Mouse (Mus musculus) kidney, adult 2 months (tissue): Measurements from ENCODE around the gene Gm4559. TPM values are rescaled to one million over a fixed set of nuclear protein-coding genes. Genes with fewer than 3 reads are reported as not detected.
"Not testable (repeated sequence)": the region's sequence is repeated elsewhere in the genome, so short reads cannot be mapped to it uniquely, and the experiment has no call there.

Experiments used
- DNase-seq: peaks from one replicate; pipeline ENCODE4 v3.0.0; 2021
- H3K27ac ChIP-seq: fragments of 200-500 bp; 2 replicates; pipeline ENCODE4 v1.5.1; 2012; ENCODE audit warnings: low read depth, low read length, control low read depth, inconsistent platforms; ENCODE audit not compliant: insufficient read depth
- H3K27me3 ChIP-seq: fragments of 200-500 bp; replicated peaks from 2 replicates; pipeline ENCODE4 v1.6.1; 2012; ENCODE audit warnings: mild to moderate bottlenecking, moderate library complexity, low read length, inconsistent platforms; ENCODE audit not compliant: control insufficient read depth, insufficient read depth
- H3K36me3 ChIP-seq: fragments of 200-500 bp; 2 replicates; pipeline ENCODE4 v1.6.1; 2012; ENCODE audit warnings: mild to moderate bottlenecking, moderate library complexity, low read length, inconsistent platforms; ENCODE audit not compliant: control insufficient read depth, insufficient read depth
- H3K4me1 ChIP-seq: fragments of 200-500 bp; 2 replicates; pipeline ENCODE4 v1.6.1; 2011; ENCODE audit warnings: low read length; ENCODE audit not compliant: control insufficient read depth, insufficient read depth
- H3K4me3 ChIP-seq: fragments of 200-500 bp; 2 replicates; pipeline ENCODE4 v1.5.1; 2011; ENCODE audit warnings: mild to moderate bottlenecking, low read depth, low read length, control low read depth; ENCODE audit not compliant: insufficient read depth
- CTCF ChIP-seq: fragments of 200-500 bp; conservative IDR thresholded peaks from 2 replicates; pipeline ENCODE4 v1.5.1; 2011; ENCODE audit warnings: low read depth, mild to moderate bottlenecking, control low read depth, low read length, moderate library complexity, mixed read lengths; ENCODE audit not compliant: insufficient read depth, insufficient read length
- POLR2A ChIP-seq: fragments of 200-500 bp; IDR thresholded peaks from one replicate; pipeline ENCODE4 v1.6.1; 2011; ENCODE audit warnings: low read depth, low read length, control low read depth
- WGBS: fragments of 180-500 bp; shearing (Covaris S2); methylation state at CpG from one replicate; pipeline ENCODE4 v1.1.7; 2018; 5-methylcytosine and 5-hydroxymethylcytosine counted together
- polyA plus RNA-seq: library from polyadenylated mRNA; depleted of rRNA; stranded (reverse); fragments of >200 nt; gene quantifications from 2 replicates; pipeline ENCODE4 v1.2.3, GENCODE M21; 2012

The Gm4559 gene
- polyA plus RNA-seq, 1 experiment, result not detected

GRCm38 (mm10) chr7:142316558-142316957 lies 42.4 kb upstream of the Gm4559 start:
- peak; percentile 34 for DNase-seq
- 41% methylated on average over 6 of the region's 6 CpGs for WGBS

GRCm38 (mm10) chr7:142314600-142315285 lies 40.6 kb upstream of the Gm4559 start:
- Histone ChIP-seq H3K36me3 (no peaks in the 10 kb centered on the region), H3K4me1 (no peaks in the 10 kb centered on the region), H3K27me3 (no peaks in the 10 kb centered on the region), H3K27ac (no peak overlapping the region), H3K4me3 (no peak overlapping the region)
- 62% methylated on average over 5 of the region's 5 CpGs for WGBS
- no peak for TF ChIP-seq POLR2A
- no peak for TF ChIP-seq CTCF
- no peak for DNase-seq

More at GRCm38 (mm10) chr7:142316558-142316957, 42.4 kb upstream of the Gm4559 start:
- Histone ChIP-seq H3K27ac (no peak overlapping the region), H3K36me3 (no peaks in the 10 kb centered on the region), H3K27me3 (no peaks in the 10 kb centered on the region), H3K4me1 (no peaks in the 10 kb centered on the region), H3K4me3 (no peak overlapping the region)
- TF ChIP-seq POLR2A, result no peak
- TF ChIP-seq CTCF, result peak; percentile 57

- 71% methylated on average over 1 of the region's 1 CpGs for WGBS
- not testable (repeated sequence) for H3K4me3 ChIP-seq, H3K27me3 ChIP-seq, DNase-seq, H3K4me1 ChIP-seq, H3K36me3 ChIP-seq, H3K27ac ChIP-seq
Measured at GRCm38 (mm10) chr7:142303929-142304328, 29.8 kb upstream of the Gm4559 start.

GRCm38 (mm10) chr7:142303249-142303648 lies 29.1 kb upstream of the Gm4559 start, which contains the start of gene Krtap5-4:
Gene Krtap5-4 (plus strand): TSS chr7:142303549.
- DNase-seq, result no peak
- H3K4me1 ChIP-seq, result no peaks in the 10 kb centered on the region
- no peaks in the 10 kb centered on the region for H3K27me3 ChIP-seq
- WGBS, result 44% methylated on average over 3 of the region's 3 CpGs
- TF ChIP-seq POLR2A, result no peak
- TF ChIP-seq CTCF, result no peak
- H3K27ac ChIP-seq, result no peak within 1 kb of the TSS
- H3K36me3 ChIP-seq, result no peaks in the 10 kb centered on the region
- H3K4me3 ChIP-seq, result no peak within 1 kb of the TSS

- H3K27ac ChIP-seq, H3K4me3 ChIP-seq, DNase-seq, H3K27me3 ChIP-seq, H3K4me1 ChIP-seq, H3K36me3 ChIP-seq: not testable (repeated sequence)
Measured at GRCm38 (mm10) chr7:142297018-142297417, 22.9 kb upstream of the Gm4559 start, which contains the start of gene Krtap5-1. Gene Krtap5-1 (minus strand): TSS chr7:142297118.

GRCm38 (mm10) chr7:142296108-142296507 lies 21.9 kb upstream of the Gm4559 start:
- not testable (repeated sequence) for H3K27ac ChIP-seq, H3K4me3 ChIP-seq, H3K4me1 ChIP-seq, H3K27me3 ChIP-seq, H3K36me3 ChIP-seq, DNase-seq
- 22% methylated on average over 4 of the region's 4 CpGs for WGBS

- H3K4me3 ChIP-seq, result no peak overlapping the region
- no peaks in the 10 kb centered on the region for H3K36me3 ChIP-seq
- H3K27me3 ChIP-seq, result no peaks in the 10 kb centered on the region
- no peak overlapping the region for H3K27ac ChIP-seq
- DNase-seq, result no peak
- no peaks in the 10 kb centered on the region for H3K4me1 ChIP-seq
- no peak for TF ChIP-seq CTCF
- TF ChIP-seq POLR2A, result no peak
Measured at GRCm38 (mm10) chr7:142295418-142295817, 21.3 kb upstream of the Gm4559 start.

- 2% methylated on average over 2 of the region's 2 CpGs for WGBS
- TF ChIP-seq CTCF, result peak; percentile 54
- not testable (repeated sequence) for H3K27me3 ChIP-seq, H3K27ac ChIP-seq, H3K4me1 ChIP-seq, H3K36me3 ChIP-seq, H3K4me3 ChIP-seq
- DNase-seq, result peak; percentile 26
Measured at GRCm38 (mm10) chr7:142293851-142294250, 19.7 kb upstream of the Gm4559 start.

- 79% methylated on average over 9 of the region's 9 CpGs for WGBS
- DNase-seq, H3K27ac ChIP-seq, H3K36me3 ChIP-seq, H3K4me3 ChIP-seq, H3K4me1 ChIP-seq, H3K27me3 ChIP-seq: not testable (repeated sequence)
Measured at GRCm38 (mm10) chr7:142285910-142286612, 11.9 kb upstream of the Gm4559 start.
